In genomic region chr3:33918785-33919184, GRCm38 (mm10) we compare ENCODE assay signal across 8 mouse cellular contexts.
DNase-seq lines count a peak whose midpoint lies in the region; TF ChIP-seq lines count a peak whose summit lies in the region.

No protein-coding gene starts in this region.

- no peaks in the 10 kb centered on the region for H3K4me1 ChIP-seq in ES-Bruce4 (ENCODE audit: control insufficient read depth, insufficient read depth, low read length)
- no peaks in the 10 kb centered on the region; the same call in 1 of the 2 replicates for H3K4me1 ChIP-seq in bone marrow, adult 2 months (ENCODE audit: control insufficient read depth, insufficient read depth, low read length)
- H3K4me1 ChIP-seq in embryonic fibroblast, embryonic 13.5 days (ENCODE audit: control insufficient read depth, insufficient read depth, low read length), result no peaks in the 10 kb centered on the region

- intact Hi-C loops in heart, postnatal 36 days (cut with DNase I), result loop anchor here (1.0 kb wide), 1 partner anchor 94 kb away; no protein-coding TSS in a partner anchor

- no peaks in the 10 kb centered on the region for H3K36me3 ChIP-seq in ES-Bruce4 (ENCODE audit: control insufficient read depth, insufficient read depth, low read length, poor library complexity, severe bottlenecking)

- TF ChIP-seq CTCF in ES-Bruce4 (IDR thresholded peaks at IDR 0.05; ENCODE audit: low read depth, low read length), result peak; percentile 75
- TF ChIP-seq CTCF in bone marrow, adult 2 months (IDR thresholded peaks at IDR 0.05; ENCODE audit: control insufficient read depth, insufficient read depth, low read length), result peak; percentile 62; the same call in 1 of the 2 replicates
- TF ChIP-seq CTCF in embryonic fibroblast, embryonic 13.5 days (IDR thresholded peaks at IDR 0.05; ENCODE audit: borderline replicate concordance, insufficient read depth, low read length), result 0 out of 2 replicates have a peak, but pooled peaks have one; percentile 25

- no peak for TF ChIP-seq POLR2A in ES-Bruce4 (IDR thresholded peaks at IDR 0.05; ENCODE audit: insufficient read depth, low read length)
- no peak for TF ChIP-seq POLR2A in bone marrow, adult 2 months (IDR thresholded peaks at IDR 0.05; ENCODE audit: borderline replicate concordance, control insufficient read depth, low read depth, low read length)
- TF ChIP-seq POLR2A in embryonic fibroblast, embryonic 13.5 days (IDR thresholded peaks at IDR 0.05; ENCODE audit: low read depth, low read length), result no peak

- no peak for TF ChIP-seq EP300 in ES-Bruce4 (IDR thresholded peaks at IDR 0.05; ENCODE audit: insufficient read depth, low read depth, low read length)

- H3K27me3 ChIP-seq in ES-Bruce4 (ENCODE audit: control insufficient read depth, insufficient read depth, low read length, poor library complexity, severe bottlenecking), result no peaks in the 10 kb centered on the region

- H3K9ac ChIP-seq in ES-Bruce4 (ENCODE audit: low read depth, poor library complexity, severe bottlenecking), result no peak overlapping the region

- no peak overlapping the region for H3K4me3 ChIP-seq in ES-Bruce4 (ENCODE audit: low read depth, low read length)
- no peak overlapping the region for H3K4me3 ChIP-seq in bone marrow, adult 2 months (replicated peaks; ENCODE audit: control insufficient read depth, low read depth, low read length)
- no peak overlapping the region for H3K4me3 ChIP-seq in embryonic fibroblast, embryonic 13.5 days (ENCODE audit: insufficient read depth, low read length)

- WGBS in bone marrow, adult 2 months, result 7% methylated on average over 10 of the region's 10 CpGs

- H3K9me3 ChIP-seq in ES-Bruce4 (replicated peaks; ENCODE audit: control insufficient read depth, insufficient read depth, low read length, poor library complexity, severe bottlenecking), result no peaks in the 10 kb centered on the region

- peak; percentile 60 to 79 for DNase-seq in heart, postnatal 36 days
- DNase-seq in layer of hippocampus, adult 9-10 months (ENCODE audit: low spot score), result peak; percentile 59
- DNase-seq in lung, postnatal 36 days, result peak; percentile 82
- DNase-seq in right cerebral cortex, postnatal 10 days (ENCODE audit: low spot score in 2 of 2), result peak; percentile 76 to 87
- peak; percentile 50 to 73 for DNase-seq in urinary bladder, postnatal 36 days (ENCODE audit: low spot score in 2 of 2)

- H3K27ac ChIP-seq in ES-Bruce4 (ENCODE audit: insufficient read depth, low read length), result no peak overlapping the region
- no peak overlapping the region for H3K27ac ChIP-seq in bone marrow, adult 2 months (ENCODE audit: control insufficient read depth, insufficient read depth, low read depth, low read length, poor library complexity)
- H3K27ac ChIP-seq in embryonic fibroblast, embryonic 13.5 days (ENCODE audit: insufficient read depth, low read length), result no peak overlapping the region

Comparison
In these comparisons a context has a peak if more than half of its experiments do, and no peak if none do; other contexts are left out.
1. CTCF ChIP-seq: peak in every context shown above with its lines; median percentile 75 in ES-Bruce4; 62 in bone marrow, adult 2 months; 25 in embryonic fibroblast, embryonic 13.5 days.